Mouse (Mus musculus) heart, postnatal 0 days (tissue): Measurements from ENCODE around the gene Emp3. TPM values are rescaled to one million over a fixed set of nuclear protein-coding genes. Genes with fewer than 3 reads are reported as not detected.

Experiments
- ATAC-seq: fragments of 200-750 bp; cut with Nextera tagmentation; 2 replicates; pipeline ENCODE4 v1.8.0; 2017; ENCODE audit warnings: low read depth, moderate number of reproducible peaks, moderate library complexity; ENCODE audit not compliant: insufficient read depth
- DNase-seq: peaks from one replicate; pipeline ENCODE4 v3.0.0-alpha.2; 2016; ENCODE audit warnings: low spot score
- H3K27ac ChIP-seq: fragments of 300-500 bp; sonication (generic); 2 replicates; pipeline ENCODE4 v1.5.1; 2014; ENCODE audit warnings: low read depth, mild to moderate bottlenecking
- H3K27me3 ChIP-seq: fragments of 300-500 bp; sonication (generic); 2 replicates; pipeline ENCODE4 v1.6.1; 2014; ENCODE audit warnings: low read length, mixed read lengths; ENCODE audit not compliant: control insufficient read depth, insufficient read depth
- H3K36me3 ChIP-seq: fragments of 300-500 bp; sonication (generic); replicated peaks from 2 replicates; pipeline ENCODE4 v1.6.1; 2014; ENCODE audit warnings: low read length, mixed read lengths; ENCODE audit not compliant: control insufficient read depth, insufficient read depth
- H3K4me1 ChIP-seq: fragments of 300-500 bp; sonication (generic); 2 replicates; pipeline ENCODE4 v1.6.1; 2014; ENCODE audit warnings: antibody characterized with exemption; ENCODE audit not compliant: control insufficient read depth, insufficient read depth
- H3K4me2 ChIP-seq: fragments of 300-500 bp; sonication (generic); 2 replicates; pipeline ENCODE4 v1.6.1; 2014; ENCODE audit warnings: low read depth, mild to moderate bottlenecking, low read length, moderate library complexity
- H3K4me3 ChIP-seq: fragments of 300-500 bp; sonication (generic); 2 replicates; pipeline ENCODE4 v1.5.1; 2014; ENCODE audit warnings: low read depth, low read length
- H3K9ac ChIP-seq: fragments of 300-500 bp; sonication (generic); replicated peaks from 2 replicates; pipeline ENCODE4 v1.6.1; 2014; ENCODE audit warnings: low read depth, low read length, mixed read lengths
- H3K9me3 ChIP-seq: fragments of 300-500 bp; sonication (generic); replicated peaks from 2 replicates; pipeline ENCODE4 v1.6.1; 2016; ENCODE audit warnings: low read length; ENCODE audit not compliant: control insufficient read depth
- CTCF ChIP-seq: IDR thresholded peaks from 2 replicates; pipeline ENCODE4 v1.5.1; 2016; ENCODE audit warnings: antibody characterized with exemption, control low read depth, low read depth
- EP300 ChIP-seq: IDR thresholded peaks from 2 replicates; pipeline ENCODE4 v1.6.1; 2016; ENCODE audit warnings: antibody characterized with exemption, low read depth
- WGBS: fragments of 180-500 bp; shearing (Covaris S2); extraction: QIAGEN DNeasy Blood & Tissue Kit; methylation state at CpG from one replicate; pipeline ENCODE4 v1.1.7; 2014; 5-methylcytosine and 5-hydroxymethylcytosine counted together
- polyA plus RNA-seq: library from polyadenylated mRNA; unstranded; fragments of >200 nt; fragmentation: Nextera tagmentation; extraction: Ambion mirVana; gene quantifications from 2 replicates; pipeline ENCODE4 v1.2.1, GENCODE M21; 2015
- total RNA-seq: library from RNA; depleted of rRNA; stranded (reverse); fragments of >200 nt; gene quantifications from 2 replicates; pipeline ENCODE4 v1.2.3, GENCODE M21; 2014; ENCODE audit warnings: low replicate concordance

Emp3 gene
- total and polyA plus RNA-seq, 2 experiments from 2014 or later = 43.4 to 75.6 TPM

DNA sequence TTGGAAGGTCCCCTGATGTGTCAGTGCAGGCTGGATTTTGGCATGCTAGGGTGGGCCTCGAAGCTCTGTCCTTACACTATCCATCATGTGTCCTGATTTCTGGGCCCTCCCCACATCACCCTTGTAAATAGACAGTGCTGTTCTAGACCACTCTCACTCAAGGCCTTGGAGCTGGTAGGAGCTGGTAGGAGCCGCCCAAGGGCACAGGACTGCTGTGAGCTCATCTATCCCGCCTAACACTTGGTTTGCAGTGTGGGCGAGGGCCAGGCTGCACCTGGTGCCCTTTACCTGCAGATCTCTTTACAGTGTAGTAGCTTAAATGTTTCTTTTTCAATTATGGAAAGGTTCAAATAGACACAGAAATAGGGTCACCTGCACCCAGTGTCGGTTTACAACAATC lies 6.2 kb downstream of the Emp3 start:
- no peak overlapping the region for H3K4me3 ChIP-seq
- no peaks in the 10 kb centered on the region for H3K27me3 ChIP-seq
- ATAC-seq = no peak
- no peak for DNase-seq
- no peak overlapping the region for H3K4me2 ChIP-seq
- H3K4me1 ChIP-seq = peaks cover 6% of the 10 kb centered on the region; the same call in 1 of the 2 replicates
- 88% methylated on average over 5 of the region's 5 CpGs for WGBS
- H3K9ac ChIP-seq = no peak overlapping the region
- no peak for TF ChIP-seq EP300
- TF ChIP-seq CTCF = no peak
- peaks cover 9% of the 10 kb centered on the region for H3K36me3 ChIP-seq
- H3K9me3 ChIP-seq = no peaks in the 10 kb centered on the region
- H3K27ac ChIP-seq = no peak overlapping the region

DNA sequence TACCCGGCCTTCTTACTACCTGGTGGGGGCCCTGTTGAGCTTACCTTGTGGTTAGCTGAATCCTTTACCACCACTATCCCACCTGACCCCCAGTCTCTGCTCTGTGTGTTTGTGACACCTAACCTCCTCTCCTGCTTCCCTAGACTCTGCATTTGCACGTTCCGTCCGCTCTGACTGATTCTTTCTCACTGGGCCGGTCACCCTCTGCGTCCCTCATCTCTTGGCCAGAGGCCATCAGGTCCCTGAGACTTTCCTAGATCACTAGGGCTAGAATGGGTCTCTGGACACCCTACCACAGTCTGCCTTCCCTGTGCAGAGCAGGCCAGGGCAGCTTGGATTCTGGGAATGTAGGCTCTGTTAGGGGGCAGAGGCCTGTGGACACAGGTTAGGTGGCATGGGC lies 7.1 kb downstream of the Emp3 start:
- no peak for ATAC-seq
- no peaks in the 10 kb centered on the region for H3K9me3 ChIP-seq
- no peaks in the 10 kb centered on the region for H3K27me3 ChIP-seq
- WGBS = 85% methylated on average over 6 of the region's 6 CpGs
- H3K4me2 ChIP-seq = no peak overlapping the region
- no peak overlapping the region for H3K27ac ChIP-seq
- no peak overlapping the region for H3K9ac ChIP-seq
- no peak overlapping the region for H3K4me3 ChIP-seq
- peaks cover 17% of the 10 kb centered on the region for H3K36me3 ChIP-seq
- TF ChIP-seq CTCF (no peak), EP300 (no peak)
- no peak for DNase-seq
- peaks cover 6% of the 10 kb centered on the region; the same call in 1 of the 2 replicates for H3K4me1 ChIP-seq

DNA sequence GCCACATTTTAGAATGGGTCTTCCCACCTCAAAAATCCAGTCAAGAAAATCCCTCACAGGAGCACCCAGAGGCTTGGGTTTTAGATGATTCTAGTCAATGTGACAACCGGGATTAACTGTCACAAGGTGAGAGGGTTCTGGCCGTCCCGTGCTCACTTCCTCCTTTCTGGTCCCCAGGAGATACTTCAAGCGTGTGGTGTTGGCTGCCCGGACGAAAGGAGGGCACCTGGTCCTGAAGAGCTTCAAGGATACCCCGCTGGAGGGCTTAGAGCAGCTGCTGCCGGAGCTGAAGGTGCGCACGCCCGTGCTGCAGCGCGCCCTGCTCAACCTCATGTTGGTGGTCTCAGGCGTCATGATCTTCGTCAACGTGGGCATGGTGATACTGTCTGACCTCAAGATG lies 12.1 kb downstream of the Emp3 start:
- Histone ChIP-seq H3K4me1 (no peaks in the 10 kb centered on the region), H3K27ac (no peak overlapping the region), H3K36me3 (peaks cover 34% of the 10 kb centered on the region), H3K4me2 (no peak overlapping the region), H3K9me3 (no peaks in the 10 kb centered on the region), H3K9ac (no peak overlapping the region), H3K27me3 (no peaks in the 10 kb centered on the region), H3K4me3 (no peak overlapping the region)
- ATAC-seq (no peak), DNase-seq (no peak)
- TF ChIP-seq CTCF (no peak), EP300 (no peak)
- 93% methylated on average over 16 of the region's 16 CpGs for WGBS

DNA sequence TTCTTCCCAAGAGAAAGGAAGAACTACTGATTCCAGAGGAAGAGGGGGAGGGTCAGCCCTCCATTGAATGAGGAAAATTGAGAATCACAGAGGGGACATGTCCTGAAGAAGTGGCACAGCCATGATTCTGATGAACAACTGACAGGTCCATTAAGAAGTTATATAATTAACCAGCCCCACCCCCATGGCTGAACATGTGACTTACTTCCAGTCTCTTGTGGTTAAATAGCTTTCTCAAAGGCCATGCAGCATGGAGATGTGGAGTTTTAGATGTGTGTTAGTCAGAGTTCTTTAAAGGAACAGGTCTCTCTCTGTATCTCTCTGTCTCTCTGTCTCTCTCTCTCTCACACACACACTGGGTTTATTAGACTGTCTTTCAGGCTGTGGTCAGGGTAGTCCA lies 12.8 kb downstream of the Emp3 start:
- ATAC-seq = no peak
- Histone ChIP-seq H3K9ac (no peak overlapping the region), H3K4me2 (no peak overlapping the region), H3K9me3 (no peaks in the 10 kb centered on the region), H3K4me3 (no peak overlapping the region), H3K27ac (no peak overlapping the region), H3K4me1 (no peaks in the 10 kb centered on the region), H3K36me3 (peaks cover 34% of the 10 kb centered on the region), H3K27me3 (no peaks in the 10 kb centered on the region)
- no peak for TF ChIP-seq CTCF
- no peak for TF ChIP-seq EP300
- DNase-seq = no peak

DNA sequence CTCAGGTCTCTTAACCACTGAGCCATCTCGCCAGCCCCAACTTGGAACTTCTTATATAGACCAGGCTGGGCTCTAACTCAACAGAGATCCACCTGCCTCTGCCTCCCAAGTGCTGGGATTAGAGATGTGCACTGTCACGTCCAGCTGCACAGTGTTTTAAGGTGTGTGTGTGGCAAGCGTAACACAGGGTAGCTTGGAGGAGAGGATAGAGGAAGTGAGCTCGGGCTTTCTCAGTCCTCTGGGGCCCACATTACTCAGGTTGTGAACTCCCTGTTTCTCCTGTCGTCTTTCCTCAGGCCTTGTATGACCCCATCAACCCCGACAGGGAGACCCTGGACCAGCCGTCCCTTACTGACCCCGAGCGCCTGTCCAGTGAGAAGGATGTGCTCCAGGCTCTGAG lies 14.6 kb downstream of the Emp3 start:
- WGBS = 87% methylated on average over 9 of the region's 9 CpGs
- no peaks in the 10 kb centered on the region for H3K4me1 ChIP-seq
- no peak overlapping the region for H3K9ac ChIP-seq
- H3K27me3 ChIP-seq = no peaks in the 10 kb centered on the region
- H3K4me2 ChIP-seq = no peak overlapping the region
- ATAC-seq = no peak
- H3K27ac ChIP-seq = no peak overlapping the region
- H3K9me3 ChIP-seq = no peaks in the 10 kb centered on the region
- no peak for DNase-seq
- H3K36me3 ChIP-seq = peaks cover 30% of the 10 kb centered on the region
- no peak for TF ChIP-seq EP300
- TF ChIP-seq CTCF = no peak
- no peak overlapping the region for H3K4me3 ChIP-seq

DNA sequence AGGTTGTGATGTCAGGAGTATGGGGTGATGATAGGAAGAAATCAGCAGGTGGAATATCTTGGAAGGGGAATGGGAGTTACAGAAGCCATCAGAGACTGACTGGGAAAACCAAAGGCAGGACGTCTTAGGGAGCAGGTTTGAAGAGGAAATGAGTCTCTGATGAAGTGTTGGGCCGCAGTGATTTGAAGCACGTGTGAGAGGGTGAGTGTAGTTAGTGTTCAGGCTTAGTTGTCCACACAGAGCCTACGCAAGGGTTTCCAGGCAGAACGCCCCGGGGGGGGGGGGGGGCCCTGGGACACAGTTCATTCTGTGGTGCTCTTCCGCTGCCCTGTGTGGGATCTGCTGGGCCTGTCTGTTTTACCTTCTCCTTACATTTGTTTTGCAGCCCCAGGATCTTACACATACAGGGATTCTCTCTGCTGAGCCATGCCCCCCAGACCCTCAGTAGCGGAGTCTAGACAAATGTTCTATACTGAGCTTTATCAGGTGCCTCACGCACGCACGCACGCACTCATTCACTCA lies 18.7 kb downstream of the Emp3 start:
- Histone ChIP-seq H3K9me3 (no peaks in the 10 kb centered on the region), H3K9ac (no peak overlapping the region), H3K27ac (no peak overlapping the region), H3K4me1 (peaks cover 1% of the 10 kb centered on the region; the same call in 1 of the 2 replicates), H3K27me3 (no peaks in the 10 kb centered on the region), H3K4me2 (no peak overlapping the region), H3K4me3 (no peak overlapping the region), H3K36me3 (peaks cover 6% of the 10 kb centered on the region; the same call in 1 of the 2 replicates)
- WGBS = 74% methylated on average over 11 of the region's 12 CpGs
- 0 out of 2 replicates have a peak, but pooled peaks have one; percentile 19 for ATAC-seq
- DNase-seq = no peak
- TF ChIP-seq CTCF (no peak), EP300 (no peak)
